Mouse (Mus musculus): ENCODE results near the gene Rraga.

DNA sequence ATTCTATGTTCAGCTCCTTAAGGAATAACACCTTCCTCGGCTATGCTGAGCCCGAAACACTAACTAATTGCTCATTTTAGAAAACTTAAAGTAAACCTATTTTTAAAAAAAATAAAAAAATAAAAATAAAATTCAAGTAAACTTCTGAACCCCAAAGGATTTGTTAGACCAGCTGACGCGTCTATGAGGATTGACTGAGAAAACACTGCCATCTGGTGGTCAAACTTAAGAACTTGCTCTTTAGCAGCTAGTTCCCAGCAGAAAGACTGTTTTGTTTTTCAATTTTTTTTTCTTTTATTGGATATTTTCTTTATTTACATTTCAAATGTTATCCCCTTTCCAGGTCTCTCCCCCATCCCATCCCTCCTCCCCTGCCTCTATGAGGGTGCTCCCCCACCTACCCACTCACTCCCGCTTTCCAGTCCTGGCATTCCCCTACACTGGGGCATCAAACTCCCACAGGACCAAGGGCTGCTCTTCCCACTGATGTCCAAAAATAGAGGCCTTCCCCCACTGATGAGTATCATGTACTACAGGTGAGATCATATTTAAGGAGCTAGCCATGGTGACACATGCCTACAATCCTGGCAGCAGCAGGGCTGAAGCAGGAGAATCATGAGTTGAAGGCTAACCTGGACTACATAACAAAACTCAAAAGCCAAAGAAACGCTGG lies 20.3 kb upstream of the Rraga start:
- TF ChIP-seq POLR2A (IDR thresholded peaks at IDR 0.05; ENCODE audit: borderline replicate concordance, insufficient read depth, low read length) (no peak), CTCF (IDR thresholded peaks at IDR 0.05; ENCODE audit: borderline replicate concordance, insufficient read depth, low read depth, low read length) (peak; percentile 51; the same call in 1 of the 2 replicates)
